Mouse (Mus musculus): ENCODE measurements around the gene Gm28038. TPM values are rescaled to one million over a fixed set of nuclear protein-coding genes. Genes with fewer than 3 reads are reported as not detected.

Gene Gm28038
- total and polyA plus RNA-seq, 3 experiments, result 2.6 to 6.3 TPM; not detected in 1

GRCm38 (mm10) chr2:30251417-30252104 is 29.3 kb upstream of the Gm28038 start:
- H3K4me1 ChIP-seq (ENCODE audit: control insufficient read depth, insufficient read depth, low read length), result peaks cover 40% of the 10 kb centered on the region
- WGBS, result 40% methylated on average over 5 of the region's 5 CpGs
- peak overlapping the region; percentile 70 for H3K27ac ChIP-seq
- peaks cover 30% of the 10 kb centered on the region for H3K36me3 ChIP-seq (ENCODE audit: control insufficient read depth, insufficient read depth, low read length)
- no peaks in the 10 kb centered on the region for H3K27me3 ChIP-seq (ENCODE audit: control insufficient read depth, insufficient read depth, low read length)
- intact Hi-C loops (cut with DNase I), result no loop called here
- DNase-seq, result peak; percentile 67 to 77
- H3K9ac ChIP-seq (ENCODE audit: low read depth, low read length), result peak overlapping the region; percentile 5; the same call in 1 of the 2 replicates
- TF ChIP-seq POLR2A (IDR thresholded peaks at IDR 0.05; ENCODE audit: insufficient read depth, low read depth, low read length) (0 out of 2 replicates have a peak, but pooled peaks have one; percentile 30), CTCF (IDR thresholded peaks at IDR 0.05) (no peak)
- H3K4me3 ChIP-seq, result no peak overlapping the region
- H3K79me2 ChIP-seq (replicated peaks; ENCODE audit: control insufficient read depth, insufficient read depth, low read length), result peaks cover 9% of the 10 kb centered on the region

DNA sequence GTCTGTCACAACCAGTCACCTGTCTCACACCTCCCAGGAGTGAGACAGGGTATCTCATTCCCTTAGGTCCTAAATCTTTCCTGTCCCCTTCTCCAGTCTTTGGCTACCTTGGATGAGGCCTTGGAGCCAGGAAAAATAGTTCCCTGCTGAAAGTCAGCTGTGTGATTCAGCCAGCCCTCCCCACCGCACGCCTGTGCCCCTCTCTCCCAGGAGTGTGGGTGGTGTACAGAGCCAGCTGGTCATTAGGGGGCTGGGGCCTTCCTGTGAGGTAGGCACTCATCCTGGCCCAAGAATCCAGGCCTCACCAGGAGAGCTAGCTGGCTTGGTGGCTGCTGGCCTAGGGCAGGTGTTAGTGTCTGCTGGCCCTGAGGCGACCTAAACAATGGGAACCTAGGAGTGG is 28.3 kb upstream of the Gm28038 start:
- peaks cover 35% of the 10 kb centered on the region for H3K36me3 ChIP-seq (ENCODE audit: control insufficient read depth, insufficient read depth, low read length)
- peaks cover 38% of the 10 kb centered on the region for H3K4me1 ChIP-seq (ENCODE audit: control insufficient read depth, insufficient read depth, low read length)
- 45% methylated on average over 3 of the region's 3 CpGs for WGBS
- no peak overlapping the region for H3K4me3 ChIP-seq
- no peaks in the 10 kb centered on the region for H3K27me3 ChIP-seq (ENCODE audit: control insufficient read depth, insufficient read depth, low read length)
- peak overlapping the region; percentile 22; the same call in 1 of the 2 replicates for H3K9ac ChIP-seq (ENCODE audit: low read depth, low read length)
- peak in 1 of 2 experiments; percentile 10 for DNase-seq
- peaks cover 12% of the 10 kb centered on the region for H3K79me2 ChIP-seq (replicated peaks; ENCODE audit: control insufficient read depth, insufficient read depth, low read length)
- intact Hi-C loops (cut with DNase I), result no loop called here
- TF ChIP-seq CTCF (IDR thresholded peaks at IDR 0.05) (no peak), POLR2A (IDR thresholded peaks at IDR 0.05; ENCODE audit: insufficient read depth, low read depth, low read length) (no peak), EP300 (IDR thresholded peaks at IDR 0.05; ENCODE audit: insufficient read depth, low read depth, low read length) (no peak)
- peak overlapping the region; percentile 70 for H3K27ac ChIP-seq

DNA sequence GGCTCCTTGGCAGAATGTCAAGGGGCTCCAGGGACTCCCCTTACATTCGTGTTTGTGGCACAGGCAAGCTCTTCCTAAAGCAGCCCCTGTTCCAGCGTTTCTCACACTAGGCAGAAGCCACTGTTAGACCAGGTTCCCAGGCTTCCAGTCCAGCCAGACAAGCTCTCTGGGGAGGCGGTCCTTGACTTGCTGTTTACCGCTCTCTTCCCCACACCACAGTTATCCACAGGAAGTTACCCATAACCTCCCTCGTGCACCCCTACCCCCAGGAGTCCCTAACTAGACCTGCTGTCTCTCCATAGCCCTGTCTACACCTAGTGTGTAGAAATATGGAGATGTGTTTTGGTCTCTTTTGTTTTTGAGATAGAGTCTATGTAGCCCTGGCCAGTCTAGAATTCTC is 27.0 kb upstream of the Gm28038 start:
- Histone ChIP-seq H3K79me2 (replicated peaks; ENCODE audit: control insufficient read depth, insufficient read depth, low read length) (peaks cover 12% of the 10 kb centered on the region), H3K9ac (ENCODE audit: low read depth, low read length) (no peak overlapping the region), H3K27ac (peak overlapping the region; percentile 70), H3K36me3 (ENCODE audit: control insufficient read depth, insufficient read depth, low read length) (peaks cover 34% of the 10 kb centered on the region), H3K4me1 (ENCODE audit: control insufficient read depth, insufficient read depth, low read length) (peaks cover 42% of the 10 kb centered on the region), H3K4me3 (no peak overlapping the region), H3K27me3 (ENCODE audit: control insufficient read depth, insufficient read depth, low read length) (no peaks in the 10 kb centered on the region)
- peak in 1 of 2 experiments; percentile 15 for DNase-seq
- no peak for TF ChIP-seq EP300 (IDR thresholded peaks at IDR 0.05; ENCODE audit: insufficient read depth, low read depth, low read length)
- no peak for TF ChIP-seq POLR2A (IDR thresholded peaks at IDR 0.05; ENCODE audit: insufficient read depth, low read depth, low read length)
- TF ChIP-seq CTCF (IDR thresholded peaks at IDR 0.05), result no peak
- WGBS, result 36% methylated on average over 5 of the region's 5 CpGs
- intact Hi-C loops (cut with DNase I), result no loop called here

GRCm38 (mm10) chr2:30255631-30256395 is 25.0 kb upstream of the Gm28038 start:
- H3K9ac ChIP-seq (ENCODE audit: low read depth, low read length), result no peak overlapping the region
- H3K4me1 ChIP-seq (ENCODE audit: control insufficient read depth, insufficient read depth, low read length), result peaks cover 46% of the 10 kb centered on the region
- H3K79me2 ChIP-seq (replicated peaks; ENCODE audit: control insufficient read depth, insufficient read depth, low read length), result peaks cover 9% of the 10 kb centered on the region
- DNase-seq, result peak; percentile 4 to 27
- 93% methylated on average over 42 of the region's 42 CpGs for WGBS
- no peak for TF ChIP-seq EP300 (IDR thresholded peaks at IDR 0.05; ENCODE audit: insufficient read depth, low read depth, low read length)
- TF ChIP-seq POLR2A (IDR thresholded peaks at IDR 0.05; ENCODE audit: insufficient read depth, low read depth, low read length), result no peak
- TF ChIP-seq CTCF (IDR thresholded peaks at IDR 0.05), result no peak
- H3K4me3 ChIP-seq, result no peak overlapping the region
- no peak overlapping the region for H3K27ac ChIP-seq
- intact Hi-C loops (cut with DNase I), result no loop called here
- peaks cover 26% of the 10 kb centered on the region for H3K36me3 ChIP-seq (ENCODE audit: control insufficient read depth, insufficient read depth, low read length)
- H3K27me3 ChIP-seq (ENCODE audit: control insufficient read depth, insufficient read depth, low read length), result no peaks in the 10 kb centered on the region

GRCm38 (mm10) chr2:30256616-30257350 is 24.1 kb upstream of the Gm28038 start:
- no peak for TF ChIP-seq EP300 (IDR thresholded peaks at IDR 0.05; ENCODE audit: insufficient read depth, low read depth, low read length)
- TF ChIP-seq POLR2A (IDR thresholded peaks at IDR 0.05; ENCODE audit: insufficient read depth, low read depth, low read length), result no peak
- TF ChIP-seq CTCF (IDR thresholded peaks at IDR 0.05), result no peak
- intact Hi-C loops (cut with DNase I), result no loop called here
- H3K9ac ChIP-seq (ENCODE audit: low read depth, low read length), result no peak overlapping the region
- peak; percentile 2 to 24 for DNase-seq
- H3K36me3 ChIP-seq (ENCODE audit: control insufficient read depth, insufficient read depth, low read length), result peaks cover 25% of the 10 kb centered on the region
- H3K27ac ChIP-seq, result peak overlapping the region; percentile 97
- H3K27me3 ChIP-seq (ENCODE audit: control insufficient read depth, insufficient read depth, low read length), result no peaks in the 10 kb centered on the region
- H3K4me3 ChIP-seq, result no peak overlapping the region
- peaks cover 42% of the 10 kb centered on the region for H3K4me1 ChIP-seq (ENCODE audit: control insufficient read depth, insufficient read depth, low read length)
- 96% methylated on average over 30 of the region's 30 CpGs for WGBS
- peaks cover 6% of the 10 kb centered on the region for H3K79me2 ChIP-seq (replicated peaks; ENCODE audit: control insufficient read depth, insufficient read depth, low read length)
